Mouse (Mus musculus) bone marrow, adult 2 months (tissue): ENCODE results near the gene Mia2.

ENCODE experiments used
- CTCF ChIP-seq: fragments of 200-500 bp; IDR thresholded peaks from 2 replicates; pipeline ENCODE4 v1.5.1; 2011; ENCODE audit warnings: low read length, control low read depth; ENCODE audit not compliant: control insufficient read depth, insufficient read depth
- POLR2A ChIP-seq: fragments of 200-500 bp; IDR thresholded peaks from 2 replicates; pipeline ENCODE4 v1.6.1; 2011; ENCODE audit warnings: low read depth, mild to moderate bottlenecking, control low read depth, low read length, borderline replicate concordance; ENCODE audit not compliant: control insufficient read depth

DNA sequence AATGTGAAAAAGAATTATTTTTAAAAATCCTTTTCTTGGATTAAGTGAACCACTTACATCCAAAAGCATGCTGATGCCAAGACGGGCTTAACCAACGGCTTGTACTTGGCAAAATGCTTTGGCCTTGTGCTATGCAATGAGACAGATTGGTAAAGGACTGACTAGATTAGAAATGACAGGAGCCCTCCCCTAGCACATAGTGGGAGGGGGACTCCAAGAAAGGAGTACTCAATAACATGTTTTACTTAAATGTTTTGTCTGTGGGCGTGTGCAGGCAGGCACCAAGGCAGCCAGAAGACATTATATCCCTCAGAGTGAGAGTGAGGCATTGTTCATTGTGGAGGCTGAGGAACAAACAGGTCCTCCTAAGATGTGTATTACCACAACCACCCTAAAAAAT, 21.5 kb upstream of the Mia2 start:
- TF ChIP-seq CTCF (no peak), POLR2A (no peak)
